Comparison of ENCODE assay signal across 8 mouse cellular contexts in the genomic region with DNA sequence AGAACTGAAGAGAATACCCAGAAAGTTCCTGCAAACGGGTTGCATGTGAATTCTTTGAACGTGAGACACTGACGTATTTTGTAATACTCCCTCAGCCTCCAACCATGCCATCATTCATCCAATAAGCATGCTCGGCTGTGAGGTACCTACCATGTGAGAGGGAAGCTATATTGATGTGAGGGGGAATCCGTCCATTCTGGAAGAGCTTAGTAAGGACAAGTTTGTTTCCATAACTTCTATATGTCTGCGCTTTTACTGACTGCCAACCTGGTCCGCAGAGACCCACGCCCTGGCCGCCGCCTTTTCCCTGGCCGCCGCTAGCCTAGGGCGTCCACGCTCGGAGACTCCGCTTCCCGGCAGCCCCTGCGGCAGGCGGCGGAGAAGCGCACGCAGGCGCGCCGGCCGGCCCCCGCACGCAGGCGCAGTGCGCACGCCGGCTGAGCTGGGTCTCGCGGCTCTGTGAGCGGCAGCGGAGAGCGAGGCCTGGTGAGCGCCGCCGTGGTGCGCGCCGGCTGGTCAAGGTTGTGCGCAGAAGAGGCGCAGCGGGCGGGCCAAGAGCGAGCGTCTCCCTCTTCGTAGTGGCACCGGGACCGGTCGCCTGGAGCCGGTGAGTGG. TPM values are rescaled to one million over a fixed set of nuclear protein-coding genes. Genes with fewer than 3 reads are reported as not detected.
A peak's percentile ranks its signal among the peaks of the same experiment; 100 is the strongest.
DNase-seq lines count a peak whose midpoint lies in the region; ATAC-seq lines count a peak whose summit lies in the region.

No protein-coding gene starts in this region.

- under 1% methylated on average over 46 of the region's 54 CpGs for WGBS in hindbrain, embryonic 12.5 days

- ATAC-seq in hindbrain, embryonic 12.5 days (ENCODE audit: low FRiP score), result peak; percentile 95

- DNase-seq in Muller cell, postnatal 12 days (ENCODE audit: inconsistent ontology term), result peak; percentile 97
- peak; percentile 94 for DNase-seq in cerebellum, adult 9-11 months
- DNase-seq in frontal cortex, postnatal 10 days (ENCODE audit: low spot score in 2 of 2), result peak; percentile 82 to 90
- peak; percentile 90 to 93 for DNase-seq in layer of hippocampus, postnatal 14 days (ENCODE audit: low spot score in 2 of 2)
- DNase-seq in lung, postnatal 14 days, result peak; percentile 88
- DNase-seq in retina, adult 2 months (ENCODE audit: low read depth, low spot score), result peak; percentile 80
- DNase-seq in thymus, postnatal 36 days, result peak; percentile 89 to 93

- H3K9me3 ChIP-seq in hindbrain, embryonic 12.5 days (replicated peaks), result no peaks in the 10 kb centered on the region

- H3K4me3 ChIP-seq in hindbrain, embryonic 12.5 days, result peak overlapping the region; percentile 88

- H3K27ac ChIP-seq in hindbrain, embryonic 12.5 days, result peak overlapping the region; percentile 99

- no peaks in the 10 kb centered on the region for H3K36me3 ChIP-seq in hindbrain, embryonic 12.5 days

- peak overlapping the region; percentile 94 for H3K9ac ChIP-seq in hindbrain, embryonic 12.5 days

- H3K4me1 ChIP-seq in hindbrain, embryonic 12.5 days, result peaks cover 9% of the 10 kb centered on the region

- H3K27me3 ChIP-seq in hindbrain, embryonic 12.5 days, result no peaks in the 10 kb centered on the region

- peak overlapping the region; percentile 69 for H3K4me2 ChIP-seq in hindbrain, embryonic 12.5 days (replicated peaks)

RNA-seq across cellular contexts. Expression of a gene that starts 4.5 kb away (rescaled TPM):
- polyA plus RNA-seq in hindbrain, embryonic 12.5 days (2016; fragmentation: Nextera tagmentation; extraction: Ambion mirVana), result 84.0 and 86.8 TPM in 2 replicates
- 100 to 1,000 TPM; 113 to 121 TPM for total RNA-seq in layer of hippocampus, postnatal 14 days (2021)

RNA-seq across cellular contexts. Expression of a gene that starts 44.1 kb away (rescaled TPM):
- polyA plus RNA-seq in hindbrain, embryonic 12.5 days (2016; fragmentation: Nextera tagmentation; extraction: Ambion mirVana), result 2.0 and 2.3 TPM in 2 replicates
- total RNA-seq in layer of hippocampus, postnatal 14 days (2021), result 1 to 10 TPM; 3.2 to 3.4 TPM

RNA-seq across cellular contexts. Expression of a gene that starts 44.7 kb away (rescaled TPM):
- polyA plus RNA-seq in hindbrain, embryonic 12.5 days (2016; fragmentation: Nextera tagmentation; extraction: Ambion mirVana), result 2.3 and 2.4 TPM in 2 replicates
- total RNA-seq in layer of hippocampus, postnatal 14 days (2021), result 1 to 10 TPM; 3.0 to 3.1 TPM

RNA-seq across cellular contexts. Expression of a gene that starts 58.0 kb away (rescaled TPM):
- polyA plus RNA-seq in hindbrain, embryonic 12.5 days (2016; fragmentation: Nextera tagmentation; extraction: Ambion mirVana), result 12.6 and 13.2 TPM in 2 replicates
- 1 to 10 TPM; 4.8 to 5.3 TPM for total RNA-seq in layer of hippocampus, postnatal 14 days (2021)

Comparison
In these comparisons a context has a peak if more than half of its experiments do, and no peak if none do; other contexts are left out.
1. Peak in every context shown above with its lines: DNase-seq, ATAC-seq, H3K4me3 ChIP-seq and H3K27ac ChIP-seq.